Mouse (Mus musculus) lung, adult 2 months (tissue): ENCODE measurements around the gene Usp29.

Experiments
- CTCF ChIP-seq: fragments of 200-500 bp; IDR thresholded peaks from 2 replicates; pipeline ENCODE4 v1.5.1; 2011; ENCODE audit warnings: mild to moderate bottlenecking, low read length, control low read depth; ENCODE audit not compliant: insufficient read depth
- POLR2A ChIP-seq: fragments of 200-500 bp; IDR thresholded peaks from 2 replicates; pipeline ENCODE4 v1.6.1; 2011; ENCODE audit warnings: low read depth, mild to moderate bottlenecking, control low read depth, low read length, borderline replicate concordance; ENCODE audit errors: extremely low read depth

DNA sequence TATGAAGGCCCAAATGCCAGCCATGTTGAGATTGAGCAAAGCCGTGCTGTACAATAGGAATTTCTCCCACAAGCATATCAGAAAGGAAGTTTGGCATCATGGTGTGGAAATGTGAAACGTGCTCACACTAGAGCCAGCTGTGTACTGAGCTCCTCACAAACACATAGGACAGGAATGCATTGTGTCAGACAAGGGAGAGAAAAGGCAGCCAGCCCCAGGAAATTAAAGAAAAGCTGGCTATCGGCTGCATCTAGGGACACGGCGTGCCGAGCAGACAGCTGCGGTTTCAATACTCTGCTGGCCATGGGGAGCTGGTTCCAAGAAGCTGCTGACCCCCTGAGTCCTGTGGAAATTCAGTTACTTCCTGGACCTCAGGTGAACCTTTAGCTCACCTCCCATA is 155.0 kb downstream of the Usp29 start:
- TF ChIP-seq CTCF (no peak), POLR2A (no peak)
